Mouse (Mus musculus) lung, postnatal 0 days (tissue): ENCODE data around the gene Irx4.

ENCODE experiments used
- CTCF ChIP-seq: IDR thresholded peaks from 2 replicates; pipeline ENCODE4 v1.5.1; 2016; ENCODE audit warnings: antibody characterized with exemption, mild to moderate bottlenecking
- EP300 ChIP-seq: IDR thresholded peaks from 2 replicates; pipeline ENCODE4 v1.6.1; 2016; ENCODE audit warnings: antibody characterized with exemption, mild to moderate bottlenecking, control low read depth

DNA sequence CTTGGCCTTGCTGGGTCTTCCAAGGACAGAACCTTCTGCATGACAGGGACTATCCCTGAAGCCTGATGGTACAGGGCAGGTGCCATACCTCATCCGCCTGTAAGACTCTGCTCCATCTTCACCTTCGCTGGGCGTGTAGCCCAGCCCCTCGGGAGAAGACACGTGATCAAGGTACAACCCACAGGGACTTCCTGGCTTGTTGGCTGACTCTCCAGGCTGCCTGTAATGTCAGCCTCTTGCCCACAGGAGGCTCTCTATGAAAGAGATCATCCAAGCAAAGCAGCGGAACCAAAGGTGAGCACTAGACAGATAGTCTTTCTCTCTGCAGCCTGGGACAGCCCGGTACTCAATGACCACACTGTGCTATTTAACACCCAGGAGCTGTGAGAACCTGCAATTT lies 9.1 kb upstream of the Irx4 start:
- TF ChIP-seq CTCF (peak; percentile 30), EP300 (no peak)
